Mouse (Mus musculus) MEL (cell line): ENCODE results near the gene Wdr70. TPM values are rescaled to one million over a fixed set of nuclear protein-coding genes. Genes with fewer than 3 reads are reported as not detected.
A peak's percentile ranks its signal among the peaks of the same experiment; 100 is the strongest.

ENCODE experiments used
- DNase-seq: peaks from one replicate; pipeline ENCODE4 v3.0.0; 2011; ENCODE audit warnings: low read depth, low spot score
- H3K27ac ChIP-seq: 2 replicates; pipeline ENCODE4 v1.5.1; 2012; ENCODE audit warnings: low read depth, mild to moderate bottlenecking, control low read depth, low read length, moderate library complexity; ENCODE audit not compliant: control insufficient read depth
- H3K27me3 ChIP-seq, 2 experiments: fragments of 150-350 bp in 1 of 2; sonication (generic) in 1 of 2; 2 replicates each; pipeline ENCODE4 v1.6.1; 2012; ENCODE audit warnings: low read length in 2 of 2, mild to moderate bottlenecking in 2 of 2, improper control_type of control experiment in 1 of 2, moderate library complexity in 1 of 2; ENCODE audit not compliant: insufficient read depth in 2 of 2, control insufficient read depth in 1 of 2
- H3K36me3 ChIP-seq, 2 experiments: 2 replicates each; pipeline ENCODE4 v1.6.1; 2012 to 2014; ENCODE audit warnings: low read length in 2 of 2, improper control_type of control experiment in 1 of 2, inconsistent platforms in 1 of 2, mild to moderate bottlenecking in 1 of 2; ENCODE audit not compliant: insufficient read depth in 2 of 2, control insufficient read depth in 1 of 2
- H3K4me1 ChIP-seq, 2 experiments: fragments of 150-350 bp in 1 of 2; sonication (generic) in 1 of 2; 2 replicates each; pipeline ENCODE4 v1.6.1; 2012; ENCODE audit warnings: low read length in 2 of 2, improper control_type of control experiment in 1 of 2, mild to moderate bottlenecking in 1 of 2; ENCODE audit not compliant: insufficient read depth in 2 of 2, control insufficient read depth in 1 of 2
- H3K4me3 ChIP-seq, 2 experiments: fragments of 150-350 bp in 1 of 2; sonication (generic) in 1 of 2; 2 replicates each; pipeline ENCODE4 v1.5.1; 2012; ENCODE audit warnings: low read depth in 2 of 2, low read length in 2 of 2, mild to moderate bottlenecking in 2 of 2, moderate library complexity in 2 of 2, control low read depth in 1 of 2, improper control_type of control experiment in 1 of 2; ENCODE audit not compliant: control insufficient read depth in 1 of 2, insufficient read depth in 1 of 2
- H3K79me2 ChIP-seq: 2 replicates; pipeline ENCODE4 v1.6.1; 2012; ENCODE audit warnings: mild to moderate bottlenecking, low read length, moderate library complexity; ENCODE audit not compliant: control insufficient read depth, poor library complexity, insufficient read depth
- H3K9ac ChIP-seq: 2 replicates; pipeline ENCODE4 v1.6.1; 2012; ENCODE audit warnings: low read depth, mild to moderate bottlenecking, control low read depth, low read length, moderate library complexity; ENCODE audit not compliant: control insufficient read depth, poor library complexity, severe bottlenecking
- H3K9me3 ChIP-seq: fragments of 150-350 bp; sonication (generic); replicated peaks from 2 replicates; pipeline ENCODE4 v1.6.1; 2012; ENCODE audit warnings: mild to moderate bottlenecking, low read length, improper control_type of control experiment, moderate library complexity; ENCODE audit not compliant: insufficient read depth
- BHLHE40 ChIP-seq: IDR thresholded peaks from 2 replicates; pipeline ENCODE4 v1.6.1; 2012; ENCODE audit warnings: low read depth, mild to moderate bottlenecking, inconsistent platforms, low read length, improper control_type of control experiment, borderline replicate concordance
- CHD1 ChIP-seq: IDR thresholded peaks from 2 replicates; pipeline ENCODE4 v1.6.1; 2012; ENCODE audit warnings: low read depth, mild to moderate bottlenecking, inconsistent platforms, low read length, improper control_type of control experiment
- CHD2 ChIP-seq: IDR thresholded peaks from 2 replicates; pipeline ENCODE4 v1.6.1; 2011; ENCODE audit warnings: low read length, improper control_type of control experiment
- CTCF ChIP-seq, 3 experiments: IDR thresholded peaks in 2 of 3; conservative IDR thresholded peaks in 1 of 3; 2 replicates each; pipeline ENCODE4 v1.5.1; 2011 to 2012; ENCODE audit warnings: low read length in 3 of 3, low read depth in 2 of 3, mild to moderate bottlenecking in 2 of 3, improper control_type of control experiment in 1 of 3, inconsistent platforms in 1 of 3, mixed read lengths in 1 of 3, moderate library complexity in 1 of 3; ENCODE audit not compliant: control insufficient read depth in 1 of 3, insufficient read depth in 1 of 3, poor library complexity in 1 of 3, severe bottlenecking in 1 of 3
- E2F4 ChIP-seq: IDR thresholded peaks from 2 replicates; pipeline ENCODE4 v1.6.1; 2011; ENCODE audit warnings: low read depth, low read length, improper control_type of control experiment, borderline replicate concordance
- ELF1 ChIP-seq: IDR thresholded peaks from 2 replicates; pipeline ENCODE4 v1.6.1; 2014; ENCODE audit warnings: low read depth, mild to moderate bottlenecking, inconsistent platforms, low read length, improper control_type of control experiment, moderate library complexity
- EP300 ChIP-seq, 2 experiments: IDR thresholded peaks; 2 replicates each; pipeline ENCODE4 v1.6.1; 2011; ENCODE audit warnings: improper control_type of control experiment in 2 of 2, low read length in 2 of 2, low read depth in 1 of 2, mild to moderate bottlenecking in 1 of 2
- ETS1 ChIP-seq: IDR thresholded peaks from 2 replicates; pipeline ENCODE4 v1.6.1; 2012; ENCODE audit warnings: low read depth, mild to moderate bottlenecking, inconsistent platforms, low read length, improper control_type of control experiment, moderate library complexity
- GABPA ChIP-seq: IDR thresholded peaks from 2 replicates; pipeline ENCODE4 v1.6.1; 2012; ENCODE audit warnings: low read depth, mild to moderate bottlenecking, inconsistent platforms, low read length, improper control_type of control experiment, moderate library complexity
- GATA1 ChIP-seq: IDR thresholded peaks from 2 replicates; pipeline ENCODE4 v1.6.1; 2011; ENCODE audit warnings: low read depth, low read length, improper control_type of control experiment
- HCFC1 ChIP-seq: IDR thresholded peaks from 2 replicates; pipeline ENCODE4 v1.6.1; 2012; ENCODE audit warnings: low read depth, mild to moderate bottlenecking, inconsistent platforms, low read length, improper control_type of control experiment, moderate library complexity
- KAT2A ChIP-seq: conservative IDR thresholded peaks from 2 replicates; pipeline ENCODE4 v1.6.1; 2012; ENCODE audit warnings: low read depth, low read length, improper control_type of control experiment, inconsistent platforms
- MAFK ChIP-seq: IDR thresholded peaks from 2 replicates; pipeline ENCODE4 v1.6.1; 2011; ENCODE audit warnings: low read depth, mild to moderate bottlenecking, low read length, improper control_type of control experiment, borderline replicate concordance
- MAX ChIP-seq: IDR thresholded peaks from 2 replicates; pipeline ENCODE4 v1.6.1; 2011; ENCODE audit warnings: low read length, improper control_type of control experiment
- MAZ ChIP-seq: IDR thresholded peaks from 2 replicates; pipeline ENCODE4 v1.6.1; 2012; ENCODE audit warnings: low read depth, mild to moderate bottlenecking, inconsistent platforms, low read length, improper control_type of control experiment
- MEF2A ChIP-seq: IDR thresholded peaks from 2 replicates; pipeline ENCODE4 v1.6.1; 2014; ENCODE audit warnings: low read depth, mild to moderate bottlenecking, inconsistent platforms, low read length, improper control_type of control experiment; ENCODE audit not compliant: poor library complexity, insufficient replicate concordance, severe bottlenecking; ENCODE audit errors: extremely low read depth
- MXI1 ChIP-seq: IDR thresholded peaks from 2 replicates; pipeline ENCODE4 v1.6.1; 2011; ENCODE audit warnings: mild to moderate bottlenecking, low read depth, low read length, improper control_type of control experiment
- MYB ChIP-seq: IDR thresholded peaks from 2 replicates; pipeline ENCODE4 v1.6.1; 2011; ENCODE audit warnings: mild to moderate bottlenecking, low read depth, low read length, improper control_type of control experiment
- MYC ChIP-seq: IDR thresholded peaks from 2 replicates; pipeline ENCODE4 v1.6.1; 2011; ENCODE audit warnings: low read depth, mild to moderate bottlenecking, low read length, improper control_type of control experiment, moderate library complexity
- NELFE ChIP-seq: IDR thresholded peaks from 2 replicates; pipeline ENCODE4 v1.6.1; 2011; ENCODE audit warnings: low read depth, low read length, improper control_type of control experiment
- NRF1 ChIP-seq: IDR thresholded peaks from 2 replicates; pipeline ENCODE4 v1.6.1; 2014; ENCODE audit warnings: low read depth, mild to moderate bottlenecking, inconsistent platforms, low read length, improper control_type of control experiment, moderate library complexity; ENCODE audit not compliant: poor library complexity, insufficient read depth, severe bottlenecking
- POLR2A ChIP-seq, 2 experiments: IDR thresholded peaks; 2 replicates each; pipeline ENCODE4 v1.6.1; 2011 to 2012; ENCODE audit warnings: low read length in 2 of 2, mild to moderate bottlenecking in 2 of 2, control low read depth in 1 of 2, improper control_type of control experiment in 1 of 2, low read depth in 1 of 2, moderate library complexity in 1 of 2; ENCODE audit not compliant: control insufficient read depth in 1 of 2, insufficient read depth in 1 of 2, poor library complexity in 1 of 2
- POLR2AphosphoS2 ChIP-seq: IDR thresholded peaks from 2 replicates; pipeline ENCODE4 v1.6.1; 2011; ENCODE audit warnings: low read length, improper control_type of control experiment
- POLR2AphosphoS5 ChIP-seq: IDR thresholded peaks from 2 replicates; pipeline ENCODE4 v1.6.1; 2012; ENCODE audit warnings: low read depth, borderline replicate concordance, mild to moderate bottlenecking, inconsistent platforms, low read length, moderate library complexity, mixed read lengths
- RAD21 ChIP-seq: IDR thresholded peaks from 2 replicates; pipeline ENCODE4 v1.6.1; 2011; ENCODE audit warnings: mild to moderate bottlenecking, low read depth, low read length, improper control_type of control experiment
- RCOR1 ChIP-seq: IDR thresholded peaks from 2 replicates; pipeline ENCODE4 v1.6.1; 2012; ENCODE audit warnings: low read depth, mild to moderate bottlenecking, inconsistent platforms, low read length, improper control_type of control experiment
- SIN3A ChIP-seq: IDR thresholded peaks from 2 replicates; pipeline ENCODE4 v1.6.1; 2012; ENCODE audit warnings: low read length, improper control_type of control experiment, inconsistent platforms
- SMC3 ChIP-seq: IDR thresholded peaks from 2 replicates; pipeline ENCODE4 v1.6.1; 2011; ENCODE audit warnings: low read depth, low read length, improper control_type of control experiment
- TAL1 ChIP-seq: IDR thresholded peaks from 2 replicates; pipeline ENCODE4 v1.6.1; 2012; ENCODE audit warnings: mild to moderate bottlenecking, inconsistent platforms, low read length, moderate library complexity, mixed read lengths
- TBP ChIP-seq: IDR thresholded peaks from 2 replicates; pipeline ENCODE4 v1.8.0; 2011; ENCODE audit warnings: low read depth, low read length, improper control_type of control experiment
- TCF12 ChIP-seq: IDR thresholded peaks from 2 replicates; pipeline ENCODE4 v1.6.1; 2014; ENCODE audit warnings: low read depth, mild to moderate bottlenecking, inconsistent platforms, low read length, improper control_type of control experiment, moderate library complexity
- UBTF ChIP-seq: IDR thresholded peaks from 2 replicates; pipeline ENCODE4 v1.6.1; 2012; ENCODE audit warnings: low read depth, mild to moderate bottlenecking, inconsistent platforms, low read length, improper control_type of control experiment, moderate library complexity, borderline replicate concordance; ENCODE audit not compliant: insufficient read depth
- USF2 ChIP-seq, 2 experiments: IDR thresholded peaks; 2 replicates each; pipeline ENCODE4 v1.6.1; 2011 to 2012; ENCODE audit warnings: improper control_type of control experiment in 2 of 2, low read length in 2 of 2, borderline replicate concordance in 1 of 2, inconsistent platforms in 1 of 2, low read depth in 1 of 2, mild to moderate bottlenecking in 1 of 2; ENCODE audit not compliant: insufficient read depth in 1 of 2
- ZC3H11A ChIP-seq: IDR thresholded peaks from 2 replicates; pipeline ENCODE4 v1.6.1; 2012; ENCODE audit warnings: low read depth, mild to moderate bottlenecking, inconsistent platforms, low read length, improper control_type of control experiment
- ZMIZ1 ChIP-seq: IDR thresholded peaks from 2 replicates; pipeline ENCODE4 v1.6.1; 2012; ENCODE audit warnings: low read depth, mild to moderate bottlenecking, inconsistent platforms, low read length, improper control_type of control experiment, moderate library complexity
- ZNF384 ChIP-seq: IDR thresholded peaks from 2 replicates; pipeline ENCODE4 v1.6.1; 2012; ENCODE audit warnings: low read depth, mild to moderate bottlenecking, inconsistent platforms, low read length, improper control_type of control experiment
- polyA plus RNA-seq, 2 experiments: library from polyadenylated mRNA; stranded (reverse) in 1 of 2; unstranded in 1 of 2; fragments of >175 nt in 1 of 2; fragments of >200 nt in 1 of 2; gene quantifications; 2 replicates each; pipeline versions ENCODE4 v1.2.1 to v1.2.4; 2012; ENCODE audit warnings: low replicate concordance in 2 of 2, low read depth in 1 of 2; ENCODE audit not compliant: insufficient read length in 2 of 2, insufficient read depth in 1 of 2, missing spikeins in 1 of 2
- total RNA-seq: library from RNA; depleted of rRNA; stranded (reverse); fragments of 300-350 nt; gene quantifications from 2 replicates; pipeline ENCODE4 v1.2.3, GENCODE M21; 2012

The Wdr70 gene
- total and polyA plus RNA-seq, 3 experiments, result 40.7 to 48.8 TPM; not detected in 1

DNA sequence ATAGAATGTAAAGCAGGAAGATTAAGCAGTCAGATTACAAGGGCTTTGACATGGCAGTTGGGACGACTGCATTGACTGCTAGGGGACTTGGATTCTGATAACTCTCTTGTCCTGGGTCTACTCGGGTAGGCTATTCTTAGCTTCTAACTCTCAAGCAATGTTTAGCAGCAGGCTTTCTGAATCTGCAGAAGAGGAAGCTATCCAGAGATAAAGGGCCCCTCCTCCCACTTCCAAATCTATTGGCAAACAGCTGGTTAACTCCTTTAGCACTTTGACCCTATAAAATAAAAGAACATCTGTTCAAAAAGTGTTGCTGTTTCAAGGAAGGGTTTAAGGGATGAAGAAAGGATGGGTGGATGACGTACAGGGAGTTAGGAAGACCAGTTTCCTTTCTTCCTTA is 157.3 kb downstream of the Wdr70 start:
- Histone ChIP-seq H3K4me1 (peaks cover 5 to 6% of the 10 kb centered on the region in 2 experiments; a peak in 3 of 4 replicates), H3K79me2 (no peaks in the 10 kb centered on the region), H3K36me3 (peaks cover 0 to 12% of the 10 kb centered on the region in 2 experiments; a peak in 2 of 4 replicates), H3K9me3 (no peaks in the 10 kb centered on the region), H3K9ac (no peak overlapping the region), H3K4me3 (no peak overlapping the region), H3K27ac (0 out of 2 replicates have a peak overlapping the region, but pooled peaks have one; percentile 9), H3K27me3 (no peaks in the 10 kb centered on the region)
- DNase-seq, result peak; percentile 76
- 0 out of 2 replicates have a peak, but pooled peaks have one; percentile 18 for TF ChIP-seq SIN3A
- no peak for TF ChIP-seq MAZ
- no peak for TF ChIP-seq MYC
- no peak for TF ChIP-seq RAD21
- no peak for TF ChIP-seq POLR2AphosphoS5
- no peak for TF ChIP-seq NRF1
- no peak for TF ChIP-seq POLR2A (IDR thresholded peaks at IDR 0.05; ENCODE audit: control insufficient read depth in 1 of 2, insufficient read depth in 1 of 2, low read depth in 1 of 2, low read length in 2 of 2, poor library complexity in 1 of 2)
- TF ChIP-seq ELF1, result no peak
- TF ChIP-seq ZC3H11A, result no peak
- TF ChIP-seq USF2 (IDR thresholded peaks at IDR 0.05; ENCODE audit: borderline replicate concordance in 1 of 2, insufficient read depth in 1 of 2, low read depth in 1 of 2, low read length in 2 of 2), result no peak
- no peak for TF ChIP-seq BHLHE40
- no peak for TF ChIP-seq GABPA
- no peak for TF ChIP-seq UBTF
- TF ChIP-seq TCF12, result 0 out of 2 replicates have a peak, but pooled peaks have one; percentile 38
- no peak for TF ChIP-seq CHD2
- TF ChIP-seq ETS1, result peak; percentile 75
- TF ChIP-seq KAT2A, result no peak
- no peak for TF ChIP-seq E2F4
- no peak for TF ChIP-seq SMC3
- TF ChIP-seq ZNF384, result no peak
- peak; percentile 75 for TF ChIP-seq GATA1
- 0 out of 2 replicates have a peak, but pooled peaks have one; percentile 57 for TF ChIP-seq MEF2A
- no peak for TF ChIP-seq CTCF (IDR thresholded peaks at IDR 0.05 in 2 of 3, conservative IDR thresholded peaks at IDR 0.05 in 1 of 3; ENCODE audit: control insufficient read depth in 1 of 3, insufficient read depth in 1 of 3, low read depth in 2 of 3, low read length in 3 of 3, poor library complexity in 1 of 3, severe bottlenecking in 1 of 3)
- 0 out of 2 replicates have a peak, but pooled peaks have one; percentile 13 for TF ChIP-seq TAL1
- no peak for TF ChIP-seq MXI1
- no peak for TF ChIP-seq TBP
- TF ChIP-seq HCFC1, result no peak
- no peak for TF ChIP-seq MAX
- TF ChIP-seq POLR2AphosphoS2, result no peak
- peak; percentile 64 to 68 for TF ChIP-seq EP300 (IDR thresholded peaks at IDR 0.05; ENCODE audit: low read depth in 1 of 2, low read length in 2 of 2)
- TF ChIP-seq ZMIZ1, result no peak
- TF ChIP-seq RCOR1, result peak; percentile 80
- TF ChIP-seq MAFK, result no peak
- no peak for TF ChIP-seq MYB
- no peak for TF ChIP-seq NELFE
- no peak for TF ChIP-seq CHD1
- TF ChIP-seq, all 39 proteins: peak for 8
